Mouse (Mus musculus): ENCODE data around the gene Pcsk5. TPM values are rescaled to one million over a fixed set of nuclear protein-coding genes. Genes with fewer than 3 reads are reported as not detected.

Gene Pcsk5
- total and polyA plus RNA-seq, 3 experiments: 0.27 TPM; not detected in 2

GRCm38 (mm10) chr19:17498586-17499235 is 338.7 kb downstream of the Pcsk5 start:
- ATAC-seq (ENCODE audit: extremely low read depth, insufficient number of reproducible peaks, low FRiP score, poor library complexity, severe bottlenecking): no peak

GRCm38 (mm10) chr19:17496131-17496530 is 341.3 kb downstream of the Pcsk5 start:
- TF ChIP-seq POLR2AphosphoS5 (IDR thresholded peaks at IDR 0.05; ENCODE audit: insufficient replicate concordance, low read depth, low read length): no peak
- ATAC-seq (ENCODE audit: extremely low read depth, insufficient number of reproducible peaks, low FRiP score, poor library complexity, severe bottlenecking) (no peak), DNase-seq (ENCODE audit: low spot score) (no peak)
- Histone ChIP-seq H3K27me3 (ENCODE audit: insufficient read depth, low read length) (no peaks in the 10 kb centered on the region), H3K4me3 (ENCODE audit: low read depth, low read length) (no peak overlapping the region), H3K4me1 (ENCODE audit: insufficient read depth, low read depth, low read length) (no peaks in the 10 kb centered on the region), H3K36me3 (replicated peaks) (no peaks in the 10 kb centered on the region), H3K9me3 (replicated peaks) (no peaks in the 10 kb centered on the region)

More at GRCm38 (mm10) chr19:17498586-17499235, 338.7 kb downstream of the Pcsk5 start:
- Histone ChIP-seq H3K4me1 (ENCODE audit: insufficient read depth, low read depth, low read length) (no peaks in the 10 kb centered on the region), H3K36me3 (replicated peaks) (no peaks in the 10 kb centered on the region), H3K9me3 (replicated peaks) (no peaks in the 10 kb centered on the region), H3K27me3 (ENCODE audit: insufficient read depth, low read length) (no peaks in the 10 kb centered on the region), H3K4me3 (ENCODE audit: low read depth, low read length) (no peak overlapping the region)
- DNase-seq (ENCODE audit: low spot score): no peak
- TF ChIP-seq GATA2 (IDR thresholded peaks at IDR 0.05; ENCODE audit: borderline replicate concordance, low read depth, low read length) (no peak), CTCF (IDR thresholded peaks at IDR 0.05; ENCODE audit: low read depth, low read length) (no peak), GATA1 (IDR thresholded peaks at IDR 0.05; ENCODE audit: borderline replicate concordance, low read length) (no peak), TAL1 (conservative IDR thresholded peaks at IDR 0.05; ENCODE audit: low read depth, low read length) (no peak), POLR2AphosphoS5 (IDR thresholded peaks at IDR 0.05; ENCODE audit: insufficient replicate concordance, low read depth, low read length) (no peak)

DNA sequence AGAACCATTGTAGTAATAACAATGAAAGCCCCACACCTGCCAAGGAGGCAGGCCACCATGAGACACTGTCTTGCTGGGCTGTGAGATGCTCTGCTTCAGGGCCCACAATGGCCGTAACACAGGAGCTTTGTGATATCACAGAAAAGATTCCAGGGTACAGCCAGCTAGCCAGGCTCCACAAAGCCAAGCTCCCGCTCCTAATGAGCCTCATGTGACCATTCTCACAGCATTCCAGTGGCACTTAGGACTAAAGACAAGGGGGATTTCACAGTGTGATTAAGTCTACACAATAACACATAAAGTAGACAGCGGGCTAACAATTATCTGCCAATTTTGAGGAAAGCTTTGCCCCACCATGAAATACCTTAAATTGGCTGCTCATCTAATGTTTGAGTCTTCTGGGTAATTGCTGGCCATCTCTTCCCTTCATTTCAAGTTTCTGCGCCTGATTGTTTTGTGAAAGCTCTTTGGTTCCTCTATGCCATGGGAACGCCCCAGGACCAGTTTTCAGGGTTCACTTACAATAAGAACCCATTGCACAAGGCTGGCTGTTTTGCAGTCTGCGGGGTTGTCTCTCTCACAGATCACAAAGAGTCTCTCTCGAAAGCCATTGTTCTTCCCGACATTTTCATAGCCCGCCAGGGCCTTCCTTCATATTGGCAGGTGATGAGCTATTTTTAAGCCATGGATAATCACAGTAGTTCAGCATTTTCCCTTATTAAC is 345.4 kb downstream of the Pcsk5 start:
- DNase-seq (ENCODE audit: low spot score) (no peak), ATAC-seq (ENCODE audit: extremely low read depth, insufficient number of reproducible peaks, low FRiP score, poor library complexity, severe bottlenecking) (no peak)
- Histone ChIP-seq H3K4me1 (ENCODE audit: insufficient read depth, low read depth, low read length) (no peaks in the 10 kb centered on the region), H3K36me3 (replicated peaks) (no peaks in the 10 kb centered on the region), H3K4me3 (ENCODE audit: low read depth, low read length) (no peak overlapping the region), H3K9me3 (replicated peaks) (no peaks in the 10 kb centered on the region), H3K27me3 (ENCODE audit: insufficient read depth, low read length) (no peaks in the 10 kb centered on the region)
- TF ChIP-seq CTCF (IDR thresholded peaks at IDR 0.05; ENCODE audit: low read depth, low read length): no peak
- TF ChIP-seq GATA2 (IDR thresholded peaks at IDR 0.05; ENCODE audit: borderline replicate concordance, low read depth, low read length): no peak
- no peak for TF ChIP-seq GATA1 (IDR thresholded peaks at IDR 0.05; ENCODE audit: borderline replicate concordance, low read length)

DNA sequence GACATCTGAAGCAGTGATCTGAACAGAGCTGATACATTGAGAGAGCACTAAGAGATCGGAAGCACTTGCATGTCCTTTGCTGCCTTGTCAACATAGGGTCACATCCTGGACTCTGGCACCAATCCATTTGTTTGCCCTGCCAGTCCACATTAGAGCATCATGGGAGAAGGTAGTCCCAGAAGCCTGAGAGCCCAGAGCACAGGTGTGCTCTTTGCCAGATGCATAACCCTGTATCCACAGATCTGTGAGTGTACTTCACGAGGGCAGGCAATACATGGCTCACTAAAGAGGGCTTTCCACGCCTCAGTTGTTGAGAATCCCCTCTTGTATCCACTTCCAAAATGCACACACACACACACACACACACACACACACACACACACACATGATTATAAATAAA is 346.1 kb downstream of the Pcsk5 start:
- no peak for TF ChIP-seq TAL1 (conservative IDR thresholded peaks at IDR 0.05; ENCODE audit: low read depth, low read length)
- no peak for TF ChIP-seq POLR2AphosphoS5 (IDR thresholded peaks at IDR 0.05; ENCODE audit: insufficient replicate concordance, low read depth, low read length)
- no peak for TF ChIP-seq CTCF (IDR thresholded peaks at IDR 0.05; ENCODE audit: low read depth, low read length)
- TF ChIP-seq GATA2 (IDR thresholded peaks at IDR 0.05; ENCODE audit: borderline replicate concordance, low read depth, low read length): no peak
- no peak for TF ChIP-seq GATA1 (IDR thresholded peaks at IDR 0.05; ENCODE audit: borderline replicate concordance, low read length)
- ATAC-seq (ENCODE audit: extremely low read depth, insufficient number of reproducible peaks, low FRiP score, poor library complexity, severe bottlenecking) (no peak), DNase-seq (ENCODE audit: low spot score) (no peak)
- H3K27me3 ChIP-seq (ENCODE audit: insufficient read depth, low read length): no peaks in the 10 kb centered on the region
- H3K36me3 ChIP-seq (replicated peaks): no peaks in the 10 kb centered on the region
- H3K4me1 ChIP-seq (ENCODE audit: insufficient read depth, low read depth, low read length): no peaks in the 10 kb centered on the region
- H3K9me3 ChIP-seq (replicated peaks): no peaks in the 10 kb centered on the region
- no peak overlapping the region for H3K4me3 ChIP-seq (ENCODE audit: low read depth, low read length)

DNA sequence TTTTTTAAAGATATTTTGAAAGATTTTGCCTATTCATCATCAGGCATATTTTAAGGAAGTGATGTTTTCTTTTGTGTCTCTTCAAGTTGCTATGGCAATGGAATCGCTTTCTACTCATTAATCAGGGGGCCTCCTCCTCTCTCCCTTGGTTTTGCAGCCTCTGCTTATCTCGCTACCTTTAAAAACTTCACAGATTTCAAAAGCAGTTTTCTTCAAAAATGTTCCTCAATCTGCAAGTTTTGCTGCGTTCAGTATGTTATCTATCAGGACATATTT is 347.6 kb downstream of the Pcsk5 start:
- Histone ChIP-seq H3K4me1 (ENCODE audit: insufficient read depth, low read depth, low read length) (no peaks in the 10 kb centered on the region), H3K36me3 (replicated peaks) (no peaks in the 10 kb centered on the region), H3K27me3 (ENCODE audit: insufficient read depth, low read length) (no peaks in the 10 kb centered on the region), H3K4me3 (ENCODE audit: low read depth, low read length) (no peak overlapping the region), H3K9me3 (replicated peaks) (no peaks in the 10 kb centered on the region)
- DNase-seq (ENCODE audit: low spot score) (no peak), ATAC-seq (ENCODE audit: extremely low read depth, insufficient number of reproducible peaks, low FRiP score, poor library complexity, severe bottlenecking) (no peak)
- TF ChIP-seq GATA2 (IDR thresholded peaks at IDR 0.05; ENCODE audit: borderline replicate concordance, low read depth, low read length): no peak
- no peak for TF ChIP-seq TAL1 (conservative IDR thresholded peaks at IDR 0.05; ENCODE audit: low read depth, low read length)

DNA sequence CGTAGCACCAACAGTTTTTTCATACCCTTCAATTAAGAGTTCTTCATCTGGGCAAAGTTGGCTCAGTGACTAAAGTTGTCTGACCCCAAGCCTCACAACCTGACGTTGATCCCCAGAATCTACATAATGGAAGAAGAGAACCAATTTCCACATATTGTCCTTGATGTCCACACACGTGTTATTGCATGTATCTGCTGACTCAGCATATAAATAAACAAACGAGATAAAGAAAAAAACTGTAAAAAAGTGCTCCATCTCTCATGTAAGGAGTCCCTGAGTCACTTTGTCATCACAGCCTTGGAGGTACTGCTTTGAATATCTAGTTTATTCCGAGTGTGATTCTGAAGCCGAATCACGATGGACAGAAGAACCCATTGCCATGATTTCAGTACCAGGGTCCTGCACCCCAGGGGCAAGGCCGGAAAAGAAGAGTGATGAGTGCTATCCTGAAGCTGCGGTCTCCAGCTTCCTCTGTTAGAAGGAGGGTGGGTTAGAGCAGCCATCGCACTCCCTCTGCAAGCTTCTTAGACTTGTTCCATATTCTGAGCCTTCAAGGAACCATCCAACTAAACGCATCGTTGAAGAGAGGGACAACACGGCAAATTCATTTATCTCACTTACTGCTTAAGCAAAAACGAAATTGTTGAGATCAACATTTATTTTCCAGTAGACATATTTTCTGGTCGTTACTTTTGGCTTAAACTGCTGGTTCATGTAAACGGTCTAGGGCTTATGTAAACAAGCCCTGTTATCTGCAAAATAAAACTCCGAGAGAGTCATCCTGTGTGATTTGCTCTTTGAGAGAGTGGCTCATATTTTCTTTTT is 348.2 kb downstream of the Pcsk5 start:
- no peaks in the 10 kb centered on the region for H3K9me3 ChIP-seq (replicated peaks)
- DNase-seq (ENCODE audit: low spot score) (no peak), ATAC-seq (ENCODE audit: extremely low read depth, insufficient number of reproducible peaks, low FRiP score, poor library complexity, severe bottlenecking) (no peak)

More for the DNA sequence above, 348.2 kb downstream of the Pcsk5 start:
- TF ChIP-seq GATA2 (IDR thresholded peaks at IDR 0.05; ENCODE audit: borderline replicate concordance, low read depth, low read length): no peak
- no peak for TF ChIP-seq POLR2AphosphoS5 (IDR thresholded peaks at IDR 0.05; ENCODE audit: insufficient replicate concordance, low read depth, low read length)
- no peak for TF ChIP-seq GATA1 (IDR thresholded peaks at IDR 0.05; ENCODE audit: borderline replicate concordance, low read length)
- no peak for TF ChIP-seq CTCF (IDR thresholded peaks at IDR 0.05; ENCODE audit: low read depth, low read length)
- no peak for TF ChIP-seq TAL1 (conservative IDR thresholded peaks at IDR 0.05; ENCODE audit: low read depth, low read length)
- Histone ChIP-seq H3K4me1 (ENCODE audit: insufficient read depth, low read depth, low read length) (no peaks in the 10 kb centered on the region), H3K36me3 (replicated peaks) (no peaks in the 10 kb centered on the region), H3K4me3 (ENCODE audit: low read depth, low read length) (no peak overlapping the region), H3K27me3 (ENCODE audit: insufficient read depth, low read length) (no peaks in the 10 kb centered on the region)

Data from G1E (cell line).